Mouse (Mus musculus) thymus, postnatal 4 days (tissue): ENCODE data around the gene Kcnc1.

Experiments used
- DNase-seq: peaks from one replicate; pipeline ENCODE4 v3.0.0; 2021

Kcnc1 gene

DNA sequence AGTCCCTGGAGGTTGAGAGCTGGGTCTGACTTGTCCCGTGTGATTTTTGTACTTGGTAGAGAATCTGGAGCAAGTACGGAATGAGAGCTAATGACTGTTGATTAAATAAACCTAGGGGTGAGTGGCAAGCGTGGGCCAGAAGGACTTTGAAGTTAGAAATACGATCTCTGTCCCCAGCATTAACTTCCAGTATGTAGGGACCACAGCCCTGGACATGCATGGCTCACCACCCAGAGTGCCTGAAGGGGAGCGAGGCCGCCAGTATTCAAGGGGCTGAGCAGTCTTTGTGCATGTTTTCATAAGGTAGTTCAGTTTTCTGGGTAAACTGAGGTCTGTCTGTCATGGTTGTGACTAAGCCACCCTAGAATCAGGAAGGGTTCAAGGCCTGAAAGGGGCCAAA is 726 bp upstream of the Kcnc1 start:
- no peak for DNase-seq

DNA sequence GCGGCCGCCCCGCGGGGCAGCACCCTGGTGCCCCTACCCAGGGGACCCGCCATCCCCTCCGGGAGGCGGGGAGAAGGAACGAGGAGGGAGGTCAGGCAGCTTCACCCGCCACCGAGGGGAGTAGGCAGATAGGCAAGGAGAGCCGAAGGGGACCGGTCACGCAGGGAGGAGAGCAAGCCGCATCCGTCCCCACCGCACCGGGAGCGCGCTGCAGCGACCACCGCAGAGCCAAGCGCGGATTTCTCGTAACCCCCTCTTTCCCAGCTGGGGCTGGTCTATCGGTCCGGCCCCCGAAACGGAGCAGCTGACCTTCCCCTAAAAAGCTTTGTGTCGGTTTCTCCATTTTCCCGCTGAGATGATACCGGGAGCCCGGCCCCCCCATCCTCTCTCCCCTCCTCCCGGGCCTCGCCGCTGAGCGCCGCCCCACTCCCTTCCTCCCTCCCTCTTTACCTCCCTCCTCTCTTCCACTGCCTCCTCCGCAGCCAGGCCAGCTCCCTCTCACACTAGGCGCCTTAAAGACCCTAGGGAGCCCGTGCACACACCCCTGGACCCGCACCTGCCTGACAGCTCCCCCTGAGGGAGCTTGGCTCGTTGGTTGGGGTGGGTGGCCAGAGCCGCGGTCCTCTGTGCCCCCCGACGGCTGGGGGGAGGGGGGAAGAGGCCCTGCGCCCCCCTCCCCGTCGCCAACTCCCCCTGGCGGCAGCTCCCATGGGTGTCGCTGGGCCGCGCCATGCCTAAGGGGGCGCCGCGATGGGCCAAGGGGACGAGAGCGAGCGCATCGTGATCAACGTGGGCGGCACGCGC is 833 bp downstream of the Kcnc1 start:
- peak; percentile 71 for DNase-seq

DNA sequence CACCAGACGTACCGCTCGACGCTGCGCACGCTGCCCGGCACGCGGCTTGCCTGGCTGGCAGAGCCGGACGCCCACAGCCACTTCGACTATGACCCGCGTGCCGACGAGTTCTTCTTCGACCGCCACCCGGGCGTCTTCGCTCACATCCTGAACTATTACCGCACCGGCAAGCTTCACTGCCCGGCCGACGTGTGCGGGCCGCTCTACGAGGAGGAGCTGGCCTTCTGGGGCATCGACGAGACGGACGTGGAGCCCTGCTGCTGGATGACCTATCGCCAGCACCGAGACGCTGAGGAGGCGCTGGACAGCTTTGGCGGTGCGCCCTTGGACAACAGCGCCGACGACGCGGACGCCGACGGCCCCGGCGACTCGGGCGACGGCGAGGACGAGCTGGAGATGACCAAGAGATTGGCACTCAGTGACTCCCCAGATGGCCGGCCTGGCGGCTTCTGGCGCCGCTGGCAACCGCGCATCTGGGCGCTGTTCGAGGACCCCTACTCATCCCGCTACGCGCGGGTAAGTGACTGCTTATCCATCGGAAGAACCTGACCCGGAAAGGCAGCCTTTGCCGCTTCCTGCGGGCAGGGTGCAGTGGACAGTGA is 1.5 kb downstream of the Kcnc1 start:
- DNase-seq, result no peak

DNA sequence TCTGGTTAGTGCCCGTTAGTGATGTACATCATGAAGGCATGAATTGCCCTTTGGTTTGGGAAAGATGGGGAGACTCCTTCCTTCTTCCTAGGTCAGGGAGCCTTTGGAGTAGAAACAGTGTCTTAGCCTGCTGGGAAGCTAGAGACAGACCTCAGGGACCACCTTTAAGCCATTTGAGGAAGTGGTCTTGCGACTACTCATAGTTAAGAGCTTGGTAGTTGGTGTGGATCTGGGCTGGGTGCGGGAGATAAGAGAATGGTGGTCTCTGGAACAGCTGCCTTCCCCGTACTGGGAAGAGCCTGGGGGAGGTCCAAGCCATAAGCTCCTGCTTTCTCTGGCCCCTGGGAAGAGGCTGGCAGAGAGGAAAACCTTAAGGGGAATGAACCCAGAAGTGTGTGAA is 2.3 kb downstream of the Kcnc1 start:
- no peak for DNase-seq

DNA sequence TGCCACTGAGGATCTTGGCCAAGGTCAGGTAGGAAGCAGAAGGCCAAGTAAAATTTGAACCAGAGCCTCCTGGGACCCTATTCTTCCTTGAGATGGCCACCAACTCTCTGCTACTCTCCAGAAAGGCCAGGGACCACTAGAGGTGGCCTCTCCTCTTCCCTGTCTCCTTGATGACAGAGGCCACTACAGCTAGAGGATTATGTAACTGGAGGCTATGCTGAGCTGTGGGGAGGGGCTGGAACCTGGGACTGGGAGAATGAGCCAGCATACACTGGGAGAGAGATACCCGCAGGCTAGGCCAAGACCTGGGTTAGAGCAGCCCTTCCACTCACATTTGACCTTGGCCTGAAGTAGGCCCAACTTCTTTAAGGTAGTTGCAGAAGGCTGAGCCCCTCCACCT is 3.4 kb downstream of the Kcnc1 start:
- DNase-seq, result no peak

DNA sequence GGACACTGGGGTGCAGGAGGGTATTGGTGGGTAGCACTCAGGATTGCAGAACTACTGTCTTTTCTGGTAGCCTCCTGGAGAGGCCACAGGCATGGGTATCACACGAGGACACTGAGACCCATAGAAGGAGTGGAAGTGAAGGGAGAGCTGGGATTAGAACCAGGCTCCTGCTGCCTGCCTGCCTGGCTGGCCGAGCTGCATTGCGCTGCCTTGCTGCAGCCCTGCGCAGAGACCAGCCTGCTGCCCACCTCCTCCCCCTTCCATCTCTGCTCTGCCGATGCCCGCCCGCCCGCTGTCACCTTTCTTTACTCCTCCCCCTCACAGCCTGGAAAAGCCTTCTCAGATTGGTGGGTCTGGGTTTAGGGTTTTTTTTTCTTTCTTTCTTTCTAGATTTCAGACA is 4.0 kb downstream of the Kcnc1 start:
- no peak for DNase-seq

DNA sequence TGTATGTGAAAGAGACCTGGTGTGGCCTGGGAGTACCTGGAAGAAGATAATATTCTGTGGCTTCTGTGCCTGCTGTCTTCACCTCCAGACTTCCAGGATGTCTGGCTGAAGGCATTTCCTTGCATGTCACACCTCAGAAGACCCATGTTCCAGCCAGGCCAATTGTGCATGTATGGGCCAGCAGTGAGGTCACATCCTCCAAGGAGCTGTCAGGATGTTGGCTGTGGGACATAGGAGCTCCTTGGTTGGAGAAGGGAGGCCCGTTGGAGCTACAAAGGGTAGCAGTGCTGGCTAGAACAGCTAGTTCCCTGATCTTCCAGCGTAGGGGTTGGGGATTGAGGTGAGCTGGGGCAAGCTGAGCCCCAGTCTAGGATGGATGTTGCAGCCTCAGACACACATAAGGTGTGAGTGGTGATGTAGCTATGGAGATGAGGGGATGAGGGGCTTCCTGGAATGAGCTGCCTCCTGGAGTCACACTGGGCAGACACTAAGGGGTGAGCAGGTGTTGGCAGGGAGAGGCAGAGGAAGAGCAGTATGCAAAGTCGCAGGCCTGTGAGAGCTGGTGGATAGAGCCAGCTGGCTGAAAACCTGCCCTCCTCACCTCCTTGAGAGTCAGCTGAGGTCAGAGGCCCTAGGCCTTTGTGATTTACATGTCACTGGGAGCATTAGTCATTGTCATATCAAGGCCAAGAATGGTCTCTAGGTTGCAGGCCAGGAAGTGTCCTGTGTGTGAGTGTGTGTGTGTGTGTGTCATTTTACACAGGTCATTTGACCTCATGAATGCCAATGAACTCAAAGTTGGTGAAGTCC is 5.3 kb downstream of the Kcnc1 start:
- DNase-seq, result no peak

DNA sequence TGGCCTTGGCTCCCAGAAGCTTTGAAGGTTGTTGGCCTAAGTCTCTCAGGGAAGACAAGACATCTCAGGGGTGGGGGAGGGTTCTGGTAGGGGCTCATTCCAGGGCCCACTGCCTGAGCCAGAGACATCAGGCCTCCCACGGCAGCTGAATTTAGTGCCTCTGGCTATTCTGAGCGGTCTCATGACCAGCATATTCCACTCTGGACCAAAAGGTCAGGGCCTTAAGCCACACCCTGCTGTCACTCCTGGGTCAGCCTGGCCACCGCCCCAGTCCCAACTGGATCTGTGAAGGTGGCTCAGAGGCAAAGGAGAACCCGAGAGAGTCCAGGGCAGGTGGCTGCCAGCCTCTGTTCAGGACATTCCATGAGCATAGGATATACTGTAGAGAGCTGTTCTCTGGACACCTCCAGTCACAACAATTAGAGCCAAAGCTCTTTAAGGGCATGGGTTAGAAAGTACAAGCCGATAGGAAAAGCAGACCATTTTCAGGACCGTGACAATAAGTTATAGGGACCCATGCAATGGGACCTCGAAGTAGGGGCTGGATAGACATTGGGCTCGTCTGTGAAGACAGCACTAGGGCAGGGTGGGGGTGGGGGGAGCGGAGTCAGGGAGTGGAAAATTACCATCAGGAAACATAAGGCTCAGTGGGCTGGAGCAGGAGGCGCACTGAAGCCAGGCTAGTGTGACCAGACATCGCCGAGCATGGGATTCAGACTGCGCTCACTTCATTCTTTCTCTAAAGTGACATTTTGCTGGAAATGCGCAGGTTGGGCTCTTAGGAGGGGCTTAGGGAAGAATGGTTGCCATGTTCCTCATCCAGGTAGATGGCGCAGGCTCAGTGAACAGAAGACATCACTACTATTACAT is 7.6 kb downstream of the Kcnc1 start:
- DNase-seq, result no peak

DNA sequence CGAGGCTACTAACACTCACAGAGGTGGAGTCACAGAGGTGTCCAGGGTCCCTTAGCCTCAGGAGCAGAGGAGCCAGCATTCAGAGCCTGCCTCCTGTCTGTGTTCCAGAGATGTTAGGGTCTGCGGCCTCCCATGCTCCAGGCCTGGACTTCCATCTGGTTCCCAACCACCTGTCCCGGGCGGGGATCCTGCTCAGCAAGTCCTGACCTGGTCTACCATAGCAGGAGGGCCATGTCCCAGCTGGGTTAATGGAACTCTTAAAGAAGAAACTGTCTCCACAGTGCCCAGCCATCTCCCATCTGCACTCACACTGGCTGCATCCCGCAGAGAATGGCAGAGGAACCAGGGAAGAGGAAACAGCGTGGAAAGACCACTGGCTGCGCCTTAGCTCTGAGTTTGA is 8.5 kb downstream of the Kcnc1 start:
- no peak for DNase-seq

DNA sequence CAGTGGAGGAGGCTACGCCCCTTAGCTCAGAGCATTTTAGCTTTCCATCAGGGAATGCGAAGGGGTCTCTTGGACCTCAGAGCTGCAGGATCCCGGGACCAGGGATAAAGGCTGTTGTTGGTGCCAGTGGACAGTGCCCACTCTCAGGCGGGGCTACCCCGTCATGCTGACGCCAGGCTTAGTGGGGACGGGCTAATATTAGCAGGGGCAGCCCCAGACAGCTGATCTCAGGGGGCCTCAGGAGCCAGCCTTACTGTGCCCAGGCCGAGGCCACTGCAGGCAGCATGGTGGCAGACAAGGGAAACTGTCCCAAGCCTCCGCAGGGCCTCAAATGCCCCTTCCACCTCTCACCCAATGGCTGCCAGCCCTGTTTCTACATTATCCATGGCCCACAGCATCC is 12.3 kb downstream of the Kcnc1 start:
- DNase-seq, result no peak

DNA sequence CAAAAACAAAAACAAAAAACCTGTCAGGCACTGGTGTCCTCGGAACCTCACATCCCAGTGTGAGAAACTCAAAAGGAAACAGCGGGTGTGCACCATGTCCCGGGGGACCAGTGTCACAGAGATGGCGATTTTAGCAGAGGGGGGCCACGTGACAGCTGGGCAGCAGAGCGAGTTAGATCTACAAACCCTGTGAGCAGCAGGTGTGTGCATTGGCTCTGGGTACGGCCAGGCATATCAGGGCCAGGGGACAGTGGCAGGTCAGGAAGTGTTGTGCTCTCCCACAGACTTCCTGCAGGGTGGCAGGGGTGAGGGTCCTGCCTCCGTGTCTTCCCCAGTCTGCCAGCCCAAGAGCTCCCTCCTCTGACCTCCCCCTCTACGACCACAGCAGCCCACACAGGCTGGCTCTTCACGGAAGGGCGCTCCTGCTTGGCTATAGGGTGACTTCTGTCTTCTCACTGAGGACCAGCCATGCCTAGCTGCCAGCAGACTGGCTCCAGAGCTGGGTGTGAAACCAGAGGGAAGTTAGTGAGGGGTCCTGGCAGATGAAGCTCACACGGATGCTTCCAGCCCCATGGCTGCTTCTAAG is 13.0 kb downstream of the Kcnc1 start:
- DNase-seq, result no peak

DNA sequence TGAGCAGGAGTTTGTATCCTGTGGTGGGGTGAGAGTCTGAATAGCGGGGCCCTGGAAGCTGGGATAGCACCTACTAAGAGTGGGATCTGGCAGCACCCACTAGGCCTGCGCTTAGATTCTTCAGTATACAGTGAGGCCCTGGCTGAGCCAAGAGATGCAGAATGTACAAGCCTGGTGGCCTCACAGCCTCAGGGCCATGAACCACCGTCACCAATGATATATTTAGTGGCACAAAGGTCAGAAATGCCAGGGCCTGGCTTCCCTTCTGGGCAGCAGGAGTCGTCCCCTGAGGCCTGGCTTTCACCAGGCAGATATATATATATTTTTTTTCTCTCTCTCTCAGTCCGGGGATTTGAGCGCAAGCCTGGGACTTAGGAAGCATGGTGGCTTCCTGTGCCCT is 14.4 kb downstream of the Kcnc1 start:
- no peak for DNase-seq

DNA sequence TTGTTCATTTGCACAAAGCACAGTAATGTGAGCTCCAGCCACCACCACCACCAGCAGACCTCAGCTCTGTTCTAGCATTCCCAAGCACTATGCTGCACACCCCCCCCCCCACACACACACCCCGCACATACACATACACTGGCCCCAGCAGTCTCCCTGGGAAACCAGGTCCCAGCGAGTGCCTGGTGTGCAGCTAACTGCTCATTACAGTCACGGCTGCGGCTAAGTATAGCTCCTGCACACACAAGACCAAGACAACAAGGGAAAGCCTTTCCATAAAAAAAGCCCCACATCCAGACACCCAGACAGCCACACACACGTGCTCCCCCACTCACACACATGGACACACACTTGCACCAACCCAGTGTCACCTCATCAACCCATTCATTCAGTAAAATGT is 16.5 kb downstream of the Kcnc1 start:
- no peak for DNase-seq

DNA sequence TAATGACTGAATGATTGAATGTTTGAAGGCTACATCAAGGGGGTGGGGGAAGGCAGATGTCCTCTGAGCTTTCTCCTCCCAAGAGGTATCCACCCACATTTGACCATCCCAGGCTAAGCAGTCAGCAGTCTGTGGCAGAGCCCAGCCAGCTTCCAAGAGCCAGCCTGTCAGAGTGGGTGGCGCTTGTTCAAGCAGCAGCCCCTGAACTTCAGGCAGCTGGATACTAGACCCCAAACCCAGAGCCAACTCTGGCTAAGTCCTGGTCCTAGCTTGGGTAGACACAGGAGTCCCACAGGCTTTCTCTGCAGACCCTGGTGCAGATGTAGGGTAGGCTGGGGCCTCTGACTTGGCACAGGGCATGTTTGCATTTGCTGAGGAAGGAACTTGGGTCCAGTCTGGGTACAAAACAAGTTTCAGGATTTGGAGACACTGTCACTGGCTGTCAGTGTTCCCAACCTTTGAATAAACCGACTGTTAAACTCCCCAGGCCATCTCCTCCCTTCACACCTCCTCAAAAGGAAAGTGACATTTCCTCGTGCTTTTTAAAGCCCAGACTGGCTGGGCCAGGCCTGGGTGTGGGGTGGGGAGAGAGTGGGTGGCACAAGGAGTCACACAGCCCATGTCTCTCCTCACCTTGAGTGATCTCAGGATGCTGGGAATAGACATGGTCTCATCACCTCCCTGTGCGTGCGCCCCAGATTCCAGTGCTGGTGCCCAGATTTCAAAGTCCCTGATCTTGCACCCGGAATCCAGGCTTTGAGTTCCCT is 17.8 kb downstream of the Kcnc1 start:
- no peak for DNase-seq

DNA sequence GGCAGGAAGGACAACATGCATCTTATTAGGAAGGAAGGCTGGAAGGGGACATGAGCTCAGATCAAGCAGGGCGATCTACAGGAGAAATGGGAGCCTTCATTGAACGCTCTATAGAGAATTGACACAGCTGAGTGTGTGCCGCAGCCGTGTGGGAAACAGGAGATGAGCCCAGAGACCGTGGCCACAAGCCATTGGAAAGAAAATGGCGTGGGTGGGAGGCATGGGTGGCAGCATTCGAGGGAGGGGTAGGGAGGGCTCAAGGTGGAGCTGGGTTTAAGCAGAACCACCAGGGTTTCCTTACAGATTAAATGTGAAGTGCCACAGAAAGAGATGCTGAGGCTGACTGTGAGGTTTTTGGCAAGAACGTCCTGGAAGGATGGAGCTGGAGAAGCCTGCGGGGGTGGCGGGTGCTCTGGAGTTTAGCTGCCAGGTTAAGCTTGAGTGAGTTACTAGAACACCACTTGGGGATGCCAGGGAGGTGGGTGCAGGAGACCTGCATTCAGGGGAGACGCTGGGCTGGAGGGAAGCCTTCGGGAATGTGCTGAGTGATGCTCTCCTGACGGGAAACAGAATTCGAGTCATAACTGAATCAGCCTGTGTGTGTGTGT is 19.6 kb downstream of the Kcnc1 start:
- DNase-seq, result no peak

DNA sequence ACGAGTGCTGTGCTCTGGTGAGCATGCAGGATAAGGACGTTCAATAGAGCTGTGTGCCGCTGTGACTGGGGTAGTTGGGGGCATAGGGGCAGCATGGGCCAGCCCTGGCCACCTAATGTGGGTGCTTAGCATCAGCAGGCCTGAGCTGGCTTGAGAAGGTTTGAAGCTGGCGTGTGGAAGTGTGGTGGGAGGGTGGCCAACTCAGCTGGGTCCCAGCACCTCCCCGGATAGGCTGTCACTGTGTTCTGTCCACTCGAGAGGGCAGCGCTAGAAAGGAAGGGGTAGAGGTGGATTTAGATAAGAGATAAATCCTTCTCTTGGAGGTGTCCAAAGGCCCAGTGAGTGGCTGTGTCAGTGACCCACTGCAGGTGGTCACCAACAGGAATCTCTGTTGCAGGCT is 21.2 kb downstream of the Kcnc1 start:
- DNase-seq, result no peak

DNA sequence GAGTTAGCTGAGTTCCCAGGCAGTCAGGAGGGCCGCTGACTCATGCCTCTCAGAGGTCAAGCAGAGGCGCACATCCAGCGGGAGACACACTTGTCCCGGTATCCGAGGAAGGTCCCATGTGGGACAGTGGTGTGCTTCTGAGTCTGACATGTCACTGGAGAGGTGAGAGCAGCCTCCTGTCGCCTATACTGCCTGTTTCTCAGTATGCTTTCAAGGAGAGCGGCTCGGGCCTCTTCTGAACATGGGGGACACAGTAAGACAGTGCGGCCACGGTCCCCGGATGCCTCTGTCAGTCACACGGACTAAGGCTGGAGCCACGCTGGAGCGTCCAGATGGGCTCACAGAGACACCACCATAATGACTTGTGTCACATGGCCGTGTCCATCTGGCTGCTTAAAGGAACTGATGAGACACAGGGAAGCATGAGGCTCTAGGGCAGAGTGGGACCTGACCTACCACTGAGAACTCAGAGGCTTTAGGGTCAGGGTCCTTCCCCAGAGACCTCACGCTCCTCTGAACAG is 21.9 kb downstream of the Kcnc1 start:
- DNase-seq, result no peak

DNA sequence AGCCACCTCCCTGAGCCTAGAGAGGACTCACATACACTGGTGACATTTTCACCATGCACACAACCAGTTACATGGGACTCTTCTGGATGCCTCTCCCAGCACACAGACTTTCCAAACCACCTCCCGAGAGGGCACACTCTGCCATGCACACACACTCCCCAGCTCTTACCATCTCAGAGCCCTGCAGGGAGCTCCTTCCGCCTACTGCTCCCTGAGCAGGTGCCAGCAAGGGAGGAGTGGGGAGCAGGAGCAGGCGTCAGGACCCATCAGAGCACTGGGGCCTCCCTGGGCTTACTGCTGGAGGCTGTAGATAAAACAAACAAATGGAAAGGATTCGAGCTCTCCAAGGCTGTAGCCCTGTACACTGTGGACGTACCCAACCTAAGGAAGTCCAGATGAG is 25.2 kb downstream of the Kcnc1 start:
- no peak for DNase-seq

DNA sequence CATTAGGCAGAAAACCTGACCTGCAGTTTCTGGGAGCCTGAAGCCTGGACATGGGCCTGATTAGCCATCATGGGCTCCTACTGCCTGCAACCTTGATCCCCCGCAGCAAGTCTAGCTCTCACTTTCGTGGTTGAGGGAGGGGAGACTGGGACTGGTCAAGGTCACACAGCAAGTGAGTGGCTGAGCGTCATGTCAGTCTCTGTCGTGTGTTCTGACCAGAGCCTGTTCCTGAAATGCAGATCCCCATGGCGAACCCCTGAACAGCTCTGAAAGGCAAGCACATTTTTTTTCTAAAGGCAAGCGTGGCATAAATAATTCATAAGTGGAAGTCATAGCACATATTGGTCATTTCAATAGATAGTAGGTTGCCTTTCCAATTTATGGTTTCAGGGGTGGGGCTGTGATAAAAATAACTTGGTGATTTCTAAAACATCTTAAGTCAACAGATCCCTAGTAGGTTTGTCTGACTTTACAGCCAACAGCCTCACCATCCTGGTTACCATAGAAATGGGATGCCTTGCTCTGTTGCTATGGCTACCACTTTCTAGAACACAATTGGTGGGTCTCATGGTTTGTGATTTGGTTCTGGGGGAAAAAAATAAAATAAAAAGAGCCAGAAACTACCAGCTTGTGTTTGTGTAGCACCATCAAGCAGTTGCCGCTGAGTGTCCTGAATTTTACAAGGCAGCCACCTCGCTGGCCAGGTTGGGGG is 25.9 kb downstream of the Kcnc1 start:
- no peak for DNase-seq

DNA sequence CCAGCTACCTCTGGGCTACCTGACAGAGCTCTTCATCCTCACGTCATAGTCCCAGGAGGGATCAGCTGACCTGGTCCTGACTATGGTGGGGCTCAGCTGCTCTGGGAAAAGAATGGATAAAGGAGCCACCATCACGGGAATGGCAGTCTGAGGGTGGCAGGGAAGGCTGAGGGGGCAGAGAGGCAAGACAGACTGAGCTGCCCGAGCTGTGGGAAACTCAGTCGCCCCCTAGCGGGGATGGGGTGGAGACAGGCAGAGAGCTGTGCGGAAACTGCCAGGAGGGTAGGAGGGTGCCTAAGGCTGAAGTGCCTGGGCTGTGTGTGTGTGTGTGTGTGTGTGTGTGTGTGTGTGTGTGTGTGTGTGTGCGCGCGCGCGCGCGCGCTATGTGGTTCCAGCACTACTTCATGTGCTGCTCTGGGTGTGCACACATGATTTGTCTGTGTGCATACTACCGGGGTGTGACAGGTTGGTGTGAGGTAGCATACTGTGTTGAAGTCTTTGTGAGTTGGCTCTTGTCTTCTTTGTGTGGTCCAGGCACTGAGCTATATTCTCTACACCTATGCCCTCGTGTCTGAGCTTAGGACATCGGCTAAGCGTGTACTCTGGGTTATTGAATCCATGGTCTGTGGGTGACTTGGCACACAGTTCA is 26.6 kb downstream of the Kcnc1 start:
- peak; percentile 89 for DNase-seq
